Comparison of ENCODE assay signal across 8 mouse cellular contexts in the genomic region with DNA sequence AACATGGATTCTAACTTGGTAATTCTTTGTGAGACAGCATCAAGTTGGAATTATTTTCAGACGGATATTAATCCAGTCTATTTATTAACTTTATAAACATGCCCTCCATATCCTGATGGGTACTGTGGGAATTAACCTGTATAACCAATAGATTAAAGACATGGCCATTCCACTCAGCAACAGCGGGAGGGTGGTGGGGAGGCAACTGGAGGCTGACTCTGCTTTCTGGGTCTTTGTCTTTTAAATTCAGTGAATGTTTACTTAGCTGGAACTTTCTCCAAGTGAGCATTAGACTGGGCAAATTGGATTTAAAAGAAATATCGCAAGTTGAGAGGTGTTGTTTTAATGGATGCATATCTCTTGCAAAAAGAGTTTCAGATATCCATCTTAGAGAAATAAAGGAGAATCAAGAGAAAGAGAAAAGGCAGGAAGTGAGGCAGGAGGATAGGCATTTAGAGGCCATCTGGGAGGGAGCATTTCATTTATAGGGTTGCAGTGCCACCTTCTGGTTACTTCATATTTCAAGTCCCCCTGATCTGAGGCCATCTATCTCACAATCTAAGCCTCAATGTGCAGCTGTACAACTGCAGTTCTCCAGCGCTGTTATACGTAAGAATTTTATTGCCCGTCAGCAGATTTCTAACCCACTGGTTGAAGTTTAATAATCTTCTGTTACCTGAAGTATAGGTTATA.
DNase-seq lines count a peak whose midpoint lies in the region; ATAC-seq and TF ChIP-seq lines count a peak whose summit lies in the region.

No protein-coding gene starts in this region.

- 26% methylated on average over 6 of the region's 6 CpGs for WGBS in cerebellum, adult 2 months
- WGBS in forebrain, embryonic 16.5 days, result 17% methylated on average over 6 of the region's 6 CpGs
- 18% methylated on average over 6 of the region's 6 CpGs for WGBS in intestine, embryonic 16.5 days
- 12% methylated on average over 6 of the region's 6 CpGs for WGBS in midbrain, embryonic 16.5 days

- no peaks in the 10 kb centered on the region for H3K36me3 ChIP-seq in forebrain, embryonic 16.5 days (ENCODE audit: control insufficient read depth, insufficient read depth)
- no peaks in the 10 kb centered on the region for H3K36me3 ChIP-seq in intestine, embryonic 16.5 days (ENCODE audit: control insufficient read depth, insufficient read depth, low read length)
- no peaks in the 10 kb centered on the region for H3K36me3 ChIP-seq in midbrain, embryonic 16.5 days (ENCODE audit: control insufficient read depth, insufficient read depth, low read length)

- peak; percentile 94 for ATAC-seq in forebrain, embryonic 16.5 days
- peak; percentile 70; the same call in 1 of the 2 replicates for ATAC-seq in intestine, embryonic 16.5 days
- peak; percentile 86; the same call in 1 of the 2 replicates for ATAC-seq in midbrain, embryonic 16.5 days

- no peak overlapping the region for H3K4me3 ChIP-seq in cerebellum, adult 2 months (replicated peaks; ENCODE audit: insufficient read depth, low read depth, low read length)
- no peak overlapping the region for H3K4me3 ChIP-seq in forebrain, embryonic 16.5 days (replicated peaks; ENCODE audit: low read length)
- no peak overlapping the region for H3K4me3 ChIP-seq in intestine, embryonic 16.5 days (ENCODE audit: low read length)
- H3K4me3 ChIP-seq in midbrain, embryonic 16.5 days (ENCODE audit: low read depth, low read length), result no peak overlapping the region

- H3K9ac ChIP-seq in forebrain, embryonic 16.5 days (replicated peaks; ENCODE audit: low read depth, low read length), result no peak overlapping the region
- H3K9ac ChIP-seq in intestine, embryonic 16.5 days (ENCODE audit: low read depth, low read length), result no peak overlapping the region
- no peak overlapping the region for H3K9ac ChIP-seq in midbrain, embryonic 16.5 days (ENCODE audit: low read depth, low read length)

- peak; percentile 52 to 57 for DNase-seq in right cerebral cortex, adult 2 months (ENCODE audit: low spot score in 2 of 2)
- DNase-seq in right cerebral cortex, postnatal 14 days, result no peak
- DNase-seq in cerebellum, adult 2 months, result peak; percentile 22 to 23
- peak; percentile 50 to 60 for DNase-seq in left cerebral cortex, postnatal 25 days (ENCODE audit: low spot score in 2 of 2)
- DNase-seq in thymus, postnatal 4 days, result peak; percentile 42

- no peaks in the 10 kb centered on the region for H3K9me3 ChIP-seq in forebrain, embryonic 16.5 days (ENCODE audit: control insufficient read depth, low read length)
- no peaks in the 10 kb centered on the region for H3K9me3 ChIP-seq in intestine, embryonic 16.5 days (ENCODE audit: control insufficient read depth, low read length)
- H3K9me3 ChIP-seq in midbrain, embryonic 16.5 days (replicated peaks; ENCODE audit: control insufficient read depth, low read length, poor library complexity, severe bottlenecking), result no peaks in the 10 kb centered on the region

- intact Hi-C loops in left cerebral cortex, postnatal 25 days (cut with DNase I), result loop anchor here (10.0 kb wide), 1 partner anchor 346 kb away; no protein-coding TSS in a partner anchor

- TF ChIP-seq CTCF in cerebellum, adult 2 months (IDR thresholded peaks at IDR 0.05; ENCODE audit: borderline replicate concordance, insufficient read depth, low read depth, low read length), result peak; percentile 61; the same call in 1 of the 2 replicates

- H3K27ac ChIP-seq in cerebellum, adult 2 months (ENCODE audit: insufficient read depth, low read length), result no peak overlapping the region
- H3K27ac ChIP-seq in forebrain, embryonic 16.5 days (ENCODE audit: low read length), result no peak overlapping the region
- H3K27ac ChIP-seq in intestine, embryonic 16.5 days (ENCODE audit: low read length), result no peak overlapping the region
- H3K27ac ChIP-seq in midbrain, embryonic 16.5 days (ENCODE audit: low read length), result no peak overlapping the region

- no peaks in the 10 kb centered on the region for H3K27me3 ChIP-seq in cerebellum, adult 2 months (ENCODE audit: control insufficient read depth, insufficient read depth, low read length)
- H3K27me3 ChIP-seq in forebrain, embryonic 16.5 days (replicated peaks; ENCODE audit: control insufficient read depth, insufficient read depth, low read length), result peaks cover 4% of the 10 kb centered on the region
- no peaks in the 10 kb centered on the region for H3K27me3 ChIP-seq in intestine, embryonic 16.5 days (replicated peaks; ENCODE audit: control insufficient read depth, insufficient read depth, low read length)
- H3K27me3 ChIP-seq in midbrain, embryonic 16.5 days (ENCODE audit: control insufficient read depth, insufficient read depth, low read depth, low read length), result no peaks in the 10 kb centered on the region

- H3K4me2 ChIP-seq in forebrain, embryonic 16.5 days (ENCODE audit: low read length), result no peak overlapping the region
- no peak overlapping the region for H3K4me2 ChIP-seq in intestine, embryonic 16.5 days (ENCODE audit: low read depth, low read length)
- H3K4me2 ChIP-seq in midbrain, embryonic 16.5 days (ENCODE audit: low read length), result no peak overlapping the region

- no peaks in the 10 kb centered on the region for H3K4me1 ChIP-seq in cerebellum, adult 2 months (ENCODE audit: control insufficient read depth, insufficient read depth, low read length)
- H3K4me1 ChIP-seq in forebrain, embryonic 16.5 days (replicated peaks; ENCODE audit: control insufficient read depth, insufficient read depth, low read length), result 0 out of 2 replicates have a peak, but pooled peaks cover 2% of the 10 kb centered on the region
- H3K4me1 ChIP-seq in intestine, embryonic 16.5 days (ENCODE audit: control insufficient read depth, insufficient read depth, low read length), result 0 out of 2 replicates have a peak, but pooled peaks cover 2% of the 10 kb centered on the region
- H3K4me1 ChIP-seq in midbrain, embryonic 16.5 days (ENCODE audit: control insufficient read depth, insufficient read depth, low read length), result no peaks in the 10 kb centered on the region

- TF ChIP-seq POLR2A in cerebellum, adult 2 months (IDR thresholded peaks at IDR 0.05; ENCODE audit: borderline replicate concordance, insufficient read depth, low read length), result no peak
